Mouse (Mus musculus) stomach, postnatal 0 days (tissue): ENCODE measurements around the gene Rbms3.

Source experiments
- CTCF ChIP-seq: IDR thresholded peaks from 2 replicates; pipeline ENCODE4 v1.5.1; 2016; ENCODE audit warnings: antibody characterized with exemption, low read depth, mild to moderate bottlenecking, moderate library complexity
- EP300 ChIP-seq: optimal IDR thresholded peaks from 2 replicates; pipeline ENCODE3; 2016; ENCODE audit warnings: antibody characterized with exemption

DNA sequence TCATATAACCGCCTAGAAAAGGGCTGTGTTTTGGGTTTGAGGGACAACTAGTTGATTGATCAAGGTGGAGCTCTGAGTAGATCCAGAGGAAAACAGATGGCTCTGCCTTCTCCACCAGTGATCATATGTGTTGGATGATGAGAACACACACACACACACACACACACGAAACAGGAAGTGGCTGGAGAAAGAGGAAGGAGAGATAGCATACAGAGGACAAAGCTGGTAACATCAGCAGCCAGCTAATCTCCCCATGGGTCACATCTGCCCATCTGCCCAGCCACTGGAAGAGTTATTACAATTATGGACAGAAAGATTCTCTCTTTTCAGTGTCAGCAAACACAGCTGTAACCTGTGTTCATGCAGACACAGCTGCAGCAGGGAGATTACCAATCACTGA is 816.3 kb downstream of the Rbms3 start:
- no peak for TF ChIP-seq CTCF
- TF ChIP-seq EP300: no peak
